Mouse (Mus musculus): Measurements from ENCODE around the gene Acan.

Acan gene

DNA sequence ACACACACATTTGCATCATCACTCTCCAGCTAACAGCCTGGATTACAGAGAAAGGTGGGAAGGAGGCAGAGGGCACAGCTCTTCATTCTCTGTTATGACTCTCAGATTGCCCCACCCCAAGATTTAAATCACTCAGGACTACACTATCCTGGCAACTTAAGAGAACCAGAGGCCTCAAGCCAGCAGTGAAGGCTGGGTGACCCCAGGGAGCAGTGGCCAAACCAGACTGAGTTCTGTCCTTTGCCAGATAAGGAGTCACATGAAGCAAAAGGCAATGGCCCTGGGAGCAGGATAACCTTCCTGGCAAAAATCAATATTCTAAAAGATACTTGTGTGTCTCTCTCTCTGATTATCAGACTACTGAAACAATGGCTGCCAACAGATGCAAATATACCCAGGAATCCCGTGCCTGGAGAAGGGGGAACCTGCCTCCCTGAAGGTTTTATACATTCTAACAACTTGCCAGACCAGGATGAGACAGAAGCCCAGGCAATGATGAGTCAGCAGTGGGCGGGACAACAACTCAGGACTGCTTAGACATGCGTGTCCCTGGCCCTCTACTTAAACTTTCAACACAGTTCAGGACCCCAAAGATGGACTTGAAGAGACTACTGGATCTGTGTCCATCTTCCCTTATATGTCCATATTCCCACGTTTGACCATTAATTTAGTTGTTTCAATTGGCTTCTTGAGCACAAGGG, 86.8 kb downstream of the Acan start:
- DNase-seq, result no peak

DNA sequence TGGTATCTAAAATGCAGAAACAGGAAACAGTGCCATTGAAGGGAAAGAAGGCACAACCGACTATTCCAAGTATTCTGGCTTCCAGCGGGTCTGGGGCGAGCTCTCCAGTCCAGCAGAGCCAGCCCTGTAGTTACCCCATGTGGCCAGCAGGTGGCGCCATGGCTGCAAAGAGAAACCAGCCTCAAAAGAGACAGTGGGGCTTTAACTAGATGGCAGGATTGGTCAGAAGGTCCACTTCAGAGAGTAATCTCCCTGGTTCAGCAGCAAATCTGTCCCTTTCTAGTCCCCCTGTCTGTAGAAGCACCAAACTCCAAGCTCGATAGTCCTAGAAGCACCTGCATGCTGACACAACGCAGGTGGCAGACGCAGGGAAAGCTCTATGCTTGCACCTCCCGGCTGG, 87.6 kb downstream of the Acan start:
- peak; percentile 84 for DNase-seq

DNA sequence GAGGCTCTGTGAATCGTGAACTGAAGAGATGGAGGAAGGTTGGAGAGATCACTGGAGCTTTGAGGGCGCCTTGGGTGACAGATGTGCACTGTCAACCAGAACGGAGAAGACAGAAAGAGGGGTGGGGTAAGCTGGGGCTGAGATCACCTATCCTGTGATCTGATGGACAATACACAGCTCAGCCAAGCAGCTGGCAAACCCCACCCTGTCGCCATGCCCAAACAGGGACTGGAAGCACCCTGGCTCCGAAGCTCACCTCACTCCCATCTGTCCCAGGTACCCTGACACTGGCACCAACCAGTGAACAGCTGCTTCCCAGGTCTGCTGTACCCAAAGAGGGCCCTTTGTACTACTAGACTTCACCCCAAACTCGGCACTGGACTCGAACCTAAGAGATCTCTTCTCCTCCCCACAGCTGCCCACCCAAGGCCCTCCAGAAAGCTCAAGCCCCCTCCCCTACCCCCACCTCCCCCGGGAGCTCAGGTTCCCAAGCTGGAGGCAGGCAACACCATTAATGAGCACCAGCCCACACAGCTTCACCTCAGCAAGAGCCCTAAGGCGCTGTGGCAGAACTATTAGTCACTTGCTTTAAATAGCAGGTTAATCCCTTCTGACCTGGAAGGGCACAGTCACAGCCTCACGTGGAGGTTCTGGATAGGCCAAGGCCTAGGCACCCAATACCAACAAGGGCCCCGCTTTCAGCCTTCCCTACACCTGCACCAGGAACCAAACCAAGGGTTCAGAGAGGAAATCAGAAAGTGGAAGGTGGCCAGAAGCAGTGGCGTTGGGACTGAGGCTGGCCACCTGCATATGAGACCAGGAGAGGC, 93.9 kb downstream of the Acan start:
- DNase-seq, result peak; percentile 25

DNA sequence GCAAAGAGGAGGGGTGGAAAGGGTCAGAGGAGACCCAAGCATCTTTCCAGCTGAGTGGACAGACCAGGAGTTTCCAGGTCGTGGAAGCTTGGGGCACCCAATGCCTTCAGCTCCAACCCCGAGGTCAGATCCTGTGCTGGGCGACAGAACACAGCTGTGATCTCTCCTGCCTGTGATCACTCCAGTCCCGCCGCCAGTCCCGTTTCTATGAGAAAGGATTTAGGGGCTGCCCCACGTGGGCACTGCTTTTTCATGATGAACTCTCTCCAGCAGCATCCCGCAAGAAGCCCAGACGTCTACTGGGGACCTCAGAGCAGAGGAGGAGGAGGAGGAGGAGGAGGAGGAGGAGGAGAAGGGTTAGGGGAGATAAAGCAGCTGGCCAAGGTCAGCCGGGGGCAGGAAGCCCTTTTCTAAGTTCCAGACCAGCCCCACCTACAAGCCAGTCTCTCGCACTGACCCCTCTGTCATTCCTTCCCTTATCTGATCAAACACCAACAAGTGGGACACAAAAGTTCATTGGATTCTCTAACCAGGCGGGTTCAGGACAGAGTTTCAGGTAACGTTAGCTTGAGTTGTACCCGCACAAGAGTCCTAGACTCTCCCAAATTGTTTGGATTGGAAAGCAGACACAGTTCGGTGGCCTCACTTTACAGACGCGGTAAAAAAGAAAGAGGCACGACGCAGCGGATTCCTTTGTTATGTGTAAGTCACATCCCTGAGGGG, 94.8 kb downstream of the Acan start:
- no peak for DNase-seq

DNA sequence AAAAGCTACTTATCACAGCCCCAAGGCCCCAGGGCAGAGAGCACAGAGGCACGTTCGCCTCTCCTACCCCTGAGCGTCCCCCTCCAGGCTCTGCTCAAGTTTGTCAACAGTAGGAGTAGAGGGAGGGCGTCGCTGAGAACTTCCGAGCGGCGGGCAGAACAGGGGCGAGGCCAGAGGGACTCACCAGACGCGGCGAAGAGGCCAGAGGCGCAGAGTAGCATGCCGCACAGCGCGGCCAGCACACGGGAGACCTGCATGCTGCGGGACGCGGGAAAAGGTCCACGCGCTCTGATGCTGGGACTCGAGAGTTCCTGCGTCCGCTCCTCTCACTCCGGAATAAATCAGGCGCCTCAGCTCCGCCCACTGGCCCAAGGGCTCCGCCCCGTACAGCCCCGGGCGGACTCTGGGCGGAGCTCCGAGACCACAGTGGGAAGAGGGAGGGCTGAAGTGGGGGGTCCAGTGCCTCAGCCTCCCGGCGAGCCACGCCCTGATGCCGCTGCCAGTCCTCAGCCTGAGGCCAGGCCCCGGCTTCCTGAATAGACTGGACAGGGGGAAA, 95.5 kb downstream of the Acan start, which contains the start of gene Mfge8:
Mfge8 (minus strand) TSS at position 350 of the 556 bp plus-strand sequence.
- peak; percentile 93 for DNase-seq

DNA sequence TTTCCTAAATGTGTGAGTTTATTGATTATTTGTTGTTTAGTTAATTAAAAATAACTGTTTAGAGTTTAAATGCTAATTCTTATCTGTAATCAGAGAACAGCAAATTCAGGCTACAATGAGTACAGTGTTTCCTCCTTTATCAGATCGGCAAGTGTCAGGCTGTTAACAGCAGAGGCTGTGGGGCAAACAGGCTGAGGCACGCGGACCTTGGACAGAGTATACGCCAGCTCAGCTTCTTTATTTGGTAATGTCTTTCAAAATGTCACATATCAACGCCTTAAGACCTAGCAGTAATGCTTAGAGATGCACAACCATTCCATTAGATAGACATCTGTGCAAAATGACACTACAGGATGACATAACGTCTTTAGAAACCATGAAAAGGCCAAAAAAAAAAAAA, 96.2 kb downstream of the Acan start:
- no peak for DNase-seq

DNA sequence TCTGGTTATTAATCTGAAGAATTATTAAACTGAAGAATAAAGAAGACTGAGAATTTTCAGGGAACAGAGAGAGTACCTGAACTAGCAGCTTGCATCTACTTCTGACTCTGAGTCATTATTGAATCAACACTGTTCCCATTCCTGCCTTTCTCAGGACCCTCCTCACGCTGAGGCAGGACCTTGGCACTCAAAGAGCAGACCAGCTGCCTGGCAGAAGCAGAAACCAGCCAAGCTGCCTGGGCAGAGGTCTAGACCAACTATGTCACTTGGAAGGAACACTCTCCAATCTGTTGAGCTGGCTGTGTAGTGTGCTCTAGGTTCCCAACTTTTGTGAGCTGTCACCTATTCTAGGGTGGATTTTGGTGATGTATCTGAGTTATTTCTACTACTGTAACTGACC, 106.1 kb downstream of the Acan start:
- no peak for DNase-seq

All from kidney, adult 18-20 months (tissue).